Mouse (Mus musculus) natural killer cell, adult 2 months (primary cell): ENCODE data around the gene Ttc25.
"Not testable (repeated sequence)": the region's sequence is repeated elsewhere in the genome, so short reads cannot be mapped to it uniquely, and the experiment has no call there.

Experiments
- DNase-seq, 2 experiments: peaks; one replicate each; pipeline ENCODE4 v3.0.0; 2022; ENCODE audit warnings: low spot score in 2 of 2

Ttc25 gene

DNA sequence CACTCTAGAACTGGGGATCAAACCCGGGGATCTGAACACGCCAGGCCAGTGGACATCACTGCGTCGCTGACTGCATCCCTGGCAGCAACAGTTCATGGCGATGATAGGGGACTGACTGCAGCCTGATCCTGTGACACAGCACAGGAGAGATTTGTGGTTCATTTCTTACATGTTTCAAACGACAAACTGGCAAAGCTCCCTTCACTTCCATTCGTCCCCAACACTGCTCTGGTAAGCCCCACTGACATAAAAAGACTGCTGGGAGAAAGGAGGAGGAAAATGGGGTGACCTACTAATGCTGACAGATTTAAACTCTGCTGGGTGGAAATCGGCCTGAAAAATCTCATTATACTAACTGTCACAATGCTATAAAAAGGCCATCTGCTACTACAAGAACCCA is 58.4 kb downstream of the Ttc25 start:
- DNase-seq: no peak

DNA sequence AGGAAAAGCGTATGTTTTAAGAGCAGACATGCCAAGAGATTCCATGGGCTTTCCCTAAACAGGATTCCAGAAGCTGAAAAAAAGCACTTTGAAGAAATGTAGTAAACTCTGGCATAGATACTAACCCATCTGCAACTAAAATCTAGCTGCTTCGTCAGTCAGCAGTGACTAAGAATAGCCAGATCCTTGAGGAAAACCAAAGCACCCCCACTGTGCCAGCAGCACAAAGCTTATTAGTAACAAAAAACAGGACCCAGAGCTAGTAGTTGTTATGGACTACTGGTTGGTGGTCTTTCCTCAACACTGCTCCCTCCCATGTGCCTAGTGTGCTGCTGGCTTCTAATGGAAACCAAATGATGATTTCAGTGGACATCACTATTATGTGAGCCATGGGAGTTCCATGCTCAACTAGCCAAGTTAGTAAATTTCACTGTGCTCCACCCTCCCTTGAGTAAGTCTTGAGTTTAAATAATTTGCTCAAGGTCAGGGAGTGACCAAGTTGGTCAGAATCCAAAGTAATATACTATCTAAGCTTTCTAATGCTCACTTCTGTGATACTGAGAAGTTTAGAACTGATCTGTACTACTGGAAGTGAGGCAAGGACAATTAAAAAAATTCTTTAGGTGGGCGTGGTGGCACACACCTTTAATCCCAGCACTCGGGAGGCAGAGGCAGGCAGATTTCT is 59.1 kb downstream of the Ttc25 start:
- DNase-seq: no peak

DNA sequence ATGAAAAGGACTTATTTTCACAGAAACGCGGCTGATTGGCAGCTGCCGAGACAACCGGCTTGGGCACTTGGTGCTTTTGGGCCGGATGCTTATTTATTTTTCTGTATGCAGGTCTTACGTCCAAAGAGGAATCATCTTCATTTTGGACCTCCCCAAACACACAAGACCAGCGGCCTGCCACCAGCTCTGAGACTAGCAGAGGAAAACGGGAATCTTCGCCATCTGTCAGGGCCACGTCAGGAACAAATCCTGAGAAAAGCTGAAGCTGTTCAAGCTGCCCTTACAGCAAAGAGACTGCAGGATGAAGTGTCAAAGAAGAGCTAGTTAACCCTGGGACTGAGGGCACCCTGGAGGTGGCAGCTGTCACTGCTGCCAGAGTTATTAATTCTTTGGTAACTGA is 60.0 kb downstream of the Ttc25 start:
- no peak for DNase-seq

- no peak for DNase-seq
Measured at GRCm38 (mm10) chr11:100607121-100607520, 61.7 kb downstream of the Ttc25 start.

GRCm38 (mm10) chr11:100608796-100609195 is 63.4 kb downstream of the Ttc25 start:
- no peak for DNase-seq

DNA sequence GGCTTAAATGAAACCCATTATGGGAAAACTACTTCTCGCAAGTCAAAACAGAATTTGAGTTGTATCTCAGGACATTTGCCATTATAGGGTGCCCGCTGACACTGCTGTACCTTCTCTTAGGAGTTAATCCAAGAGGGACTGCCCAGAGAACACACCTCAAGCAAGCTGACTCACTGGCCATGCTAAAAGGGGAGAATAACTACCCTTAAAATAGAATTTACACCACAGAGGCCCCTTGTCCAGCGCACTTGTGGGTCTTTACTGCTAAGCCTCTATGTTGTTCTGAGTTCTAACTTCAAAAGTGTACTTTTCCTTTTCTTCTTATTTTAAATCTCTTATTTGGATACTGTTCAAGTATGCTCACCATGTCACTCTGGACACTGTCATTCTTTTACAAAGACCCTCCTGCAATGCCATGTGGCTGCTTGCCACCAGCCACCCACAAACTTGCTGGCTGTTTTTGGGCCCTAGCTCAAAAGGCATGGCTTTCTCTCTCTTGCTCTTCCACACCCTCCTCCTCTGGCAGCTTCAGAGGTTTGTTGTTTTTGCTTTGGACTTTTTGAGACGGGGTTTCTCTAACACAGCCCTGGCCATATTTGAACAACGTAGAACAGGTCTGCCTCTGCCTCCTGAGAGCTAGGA is 64.1 kb downstream of the Ttc25 start:
- no peak for DNase-seq

DNA sequence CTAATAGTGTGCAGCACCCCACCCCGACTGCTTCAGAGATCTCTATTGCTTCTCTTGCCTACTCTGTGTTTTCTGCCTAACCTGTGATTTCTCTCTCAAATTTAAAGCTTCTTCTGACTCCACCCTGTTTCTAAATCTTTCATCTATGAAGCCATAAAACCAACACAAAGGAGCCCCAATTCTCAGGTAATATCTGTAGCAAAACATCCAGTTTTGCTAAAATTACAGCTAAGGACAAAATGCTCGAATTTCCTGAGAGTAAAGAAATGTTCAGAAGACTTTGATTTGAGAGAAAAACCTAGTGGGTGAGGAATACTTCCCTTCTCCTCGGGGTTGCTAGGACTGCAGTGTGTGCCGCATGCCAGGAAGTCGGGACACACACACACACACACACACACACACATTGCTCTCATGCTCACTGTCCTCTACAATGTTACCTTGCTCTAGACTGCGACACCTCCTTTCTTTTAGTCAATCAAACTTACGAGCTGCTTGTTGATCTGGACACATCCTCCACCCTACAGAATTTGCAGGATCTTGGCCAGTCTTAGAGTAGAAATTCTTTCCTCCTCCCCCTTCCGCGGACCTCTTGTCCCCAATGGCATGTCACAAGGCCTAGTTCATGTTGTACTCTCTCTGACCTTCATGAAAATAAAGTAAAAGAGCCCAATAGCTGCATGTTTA is 64.7 kb downstream of the Ttc25 start:
- no peak for DNase-seq

GRCm38 (mm10) chr11:100611627-100612026 is 66.2 kb downstream of the Ttc25 start:
- DNase-seq: no peak

DNA sequence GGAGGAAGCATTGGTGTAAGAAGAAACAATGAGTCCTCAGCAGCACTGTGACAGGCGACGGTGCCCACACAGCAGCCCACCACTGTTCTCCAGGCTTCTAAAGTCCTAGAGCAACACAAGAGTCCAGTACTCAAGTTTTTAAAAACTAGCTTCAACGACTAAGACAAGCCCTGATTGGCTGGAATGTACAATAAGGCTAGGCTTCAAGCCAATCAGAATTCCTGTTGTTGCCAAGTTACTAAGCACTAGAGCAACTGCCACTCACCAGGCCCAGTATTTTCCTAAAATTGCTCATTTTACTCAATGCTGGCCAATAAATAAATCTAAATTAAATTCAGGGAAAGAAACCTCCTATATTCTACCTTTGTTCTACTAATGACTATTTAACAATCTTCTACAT is 67.8 kb downstream of the Ttc25 start:
- no peak for DNase-seq

GRCm38 (mm10) chr11:100616332-100616731 is 70.9 kb downstream of the Ttc25 start:
- no peak for DNase-seq

- not testable (repeated sequence) for DNase-seq
Measured at GRCm38 (mm10) chr11:100616836-100617235, 71.4 kb downstream of the Ttc25 start.

DNA sequence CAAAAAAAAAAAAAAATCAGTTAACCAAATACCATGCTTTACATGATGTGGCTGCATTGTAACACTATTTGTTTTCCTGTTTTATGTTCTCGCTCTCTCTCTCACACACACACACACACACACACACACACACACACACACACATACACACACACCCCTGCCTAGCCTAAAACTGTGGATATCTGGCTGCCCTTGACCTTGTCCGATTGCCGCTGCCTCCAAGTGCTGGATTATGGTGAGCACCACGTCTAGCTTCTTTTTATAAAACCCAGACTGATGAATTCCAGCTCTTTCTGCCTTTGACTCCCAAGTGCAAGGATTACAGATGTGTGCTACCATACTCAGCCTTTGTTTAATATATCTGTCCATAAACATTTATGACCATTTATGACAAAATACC is 72.1 kb downstream of the Ttc25 start:
- no peak for DNase-seq

GRCm38 (mm10) chr11:100618761-100619484 is 73.5 kb downstream of the Ttc25 start, which contains the start of gene Nkiras2:
Nkiras2 (plus strand) TSS chr11:100619244.
- peak; percentile 49 to 64 for DNase-seq

DNA sequence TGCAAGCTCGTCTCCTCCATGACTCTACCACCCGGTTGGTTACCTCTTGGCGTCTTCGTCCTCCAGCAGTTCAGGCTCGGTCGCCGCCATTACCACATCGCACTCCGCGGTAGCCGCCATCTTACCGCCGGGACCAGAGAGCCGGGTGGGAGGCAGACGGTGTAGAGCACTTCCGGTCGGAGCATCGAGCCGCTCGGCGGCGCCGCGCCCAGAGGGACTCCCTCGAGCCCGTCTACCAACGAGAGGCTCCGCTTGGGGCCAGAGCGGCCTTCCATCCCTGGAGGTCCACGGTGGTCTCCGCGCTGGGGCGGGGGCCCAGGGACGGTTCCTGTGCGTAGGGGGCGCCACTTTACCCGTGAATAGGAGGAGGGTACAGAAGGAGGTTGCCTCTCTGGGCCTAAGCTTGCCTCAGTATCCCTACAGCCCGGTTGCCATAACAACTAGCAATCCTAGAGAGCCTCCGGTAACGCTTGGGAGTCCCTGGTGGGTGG is 74.1 kb downstream of the Ttc25 start:
- DNase-seq: peak; percentile 89 to 93

DNA sequence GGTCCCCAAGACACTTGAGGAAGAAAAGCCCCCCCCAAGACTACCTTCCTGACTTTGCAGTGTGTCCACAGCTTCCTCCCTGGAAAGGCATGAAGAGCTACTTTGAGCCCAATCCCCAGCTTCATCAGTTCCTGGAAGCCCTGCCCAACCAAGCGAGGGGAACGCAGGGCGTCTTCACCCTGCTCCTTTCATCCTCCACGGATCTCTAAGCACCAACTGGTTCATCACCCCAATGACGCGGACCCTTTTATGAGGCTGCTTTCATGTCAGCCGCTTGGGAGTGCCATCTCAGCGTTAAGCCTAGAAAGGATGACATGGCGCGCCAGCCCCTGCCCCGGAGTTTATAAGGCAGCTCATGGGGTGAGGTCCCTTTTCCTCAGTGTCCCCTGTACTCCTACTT is 74.6 kb downstream of the Ttc25 start, which contains the start of gene Dnajc7:
Gene Dnajc7, minus strand, starts transcription at position 187 of the 400 bp plus-strand sequence.
- no peak for DNase-seq
